Mouse (Mus musculus) Patski (cell line): Measurements from ENCODE around the gene Fam129c. TPM values are rescaled to one million over a fixed set of nuclear protein-coding genes. Genes with fewer than 3 reads are reported as not detected.

Experiments used
- ATAC-seq: fragments of 100-300 bp; one replicate; pipeline ENCODE4 v1.8.0; 2021
- CTCF ChIA-PET: fragments of 350-600 bp; sonication (Branson Sonifier 250); formaldehyde crosslinking; loops from one replicate; lab custom pipeline; 2022; ENCODE audit warnings: inconsistent platforms; lab: Charles Lee
- POLR2A ChIA-PET: fragments of 350-600 bp; sonication (Branson Sonifier 250); formaldehyde crosslinking; loops from one replicate; lab custom pipeline; 2022; ENCODE audit warnings: antibody characterized with exemption, inconsistent platforms; lab: Charles Lee
- DNase-seq: peaks from one replicate; pipeline ENCODE4 v3.0.0-alpha.2; 2011; ENCODE audit warnings: low read depth, low spot score
- H3K27me3 ChIP-seq: fragments of 371-371 bp; one replicate; pipeline ENCODE4 v1.5.1; 2021
- CTCF ChIP-seq: fragments of 100-300 bp; IDR thresholded peaks from one replicate; pipeline ENCODE4 v1.5.1; 2021
- in situ Hi-C: fragments of 300-500 bp; cut with MboI; formaldehyde crosslinking; loops from 3 replicates; pipeline ENCODE4 v1.11.1; 2018; ENCODE audit warnings: low pct_unique_long_range_greater_than_20kb, mixed read lengths
- polyA plus RNA-seq: library from polyadenylated mRNA; unstranded; gene quantifications from one replicate; pipeline ENCODE4 v1.2.3, GENCODE M21; 2021

The Fam129c gene
- polyA plus RNA-seq, 1 experiment from 2014 or later, result 10.8 TPM

- no peak for TF ChIP-seq CTCF
- CTCF ChIA-PET, result interaction anchor here (1.7 kb wide), 2 partner anchors 9 to 89 kb away, joined by 3 to 6 read pairs; no protein-coding TSS in a partner anchor
Measured at GRCm38 (mm10) chr8:71572077-71572476, 25.4 kb upstream of the Fam129c start.

GRCm38 (mm10) chr8:71572847-71573633 lies 24.4 kb upstream of the Fam129c start:
- no peak for TF ChIP-seq CTCF
- CTCF ChIA-PET, result interaction anchor here (0.7 to 1.7 kb wide), 4 partner anchors 10 to 88 kb away, joined by 3 to 6 read pairs (median 3); no protein-coding TSS in a partner anchor
- in situ Hi-C loops, result no loop called here
- DNase-seq (no peak), ATAC-seq (no peak)
- no peaks in the 10 kb centered on the region for H3K27me3 ChIP-seq
- POLR2A ChIA-PET, result interaction anchor here (1.1 kb wide), 1 partner anchor 18 kb away, joined by 3 read pairs; no protein-coding TSS in a partner anchor

More at GRCm38 (mm10) chr8:71572077-71572476, 25.4 kb upstream of the Fam129c start:
- DNase-seq (no peak), ATAC-seq (no peak)
- in situ Hi-C loops, result no loop called here
- H3K27me3 ChIP-seq, result no peaks in the 10 kb centered on the region
- POLR2A ChIA-PET, result no interaction called here

GRCm38 (mm10) chr8:71574426-71574825 lies 23.0 kb upstream of the Fam129c start:
- ATAC-seq (no peak), DNase-seq (no peak)
- no peaks in the 10 kb centered on the region for H3K27me3 ChIP-seq
- in situ Hi-C loops, result no loop called here
- POLR2A ChIA-PET, result no interaction called here
- CTCF ChIA-PET, result no interaction called here
- TF ChIP-seq CTCF, result no peak

- DNase-seq (no peak), ATAC-seq (no peak)
- CTCF ChIA-PET, result no interaction called here
- H3K27me3 ChIP-seq, result no peaks in the 10 kb centered on the region
- POLR2A ChIA-PET, result no interaction called here
- TF ChIP-seq CTCF, result no peak
- in situ Hi-C loops, result no loop called here
Measured at GRCm38 (mm10) chr8:71575020-71575419, 22.4 kb upstream of the Fam129c start.

GRCm38 (mm10) chr8:71577856-71578387 lies 19.5 kb upstream of the Fam129c start:
- ChIA-PET POLR2A (interaction anchor here (1.0 to 2.8 kb wide), 2 partner anchors 9 to 15 kb away, joined by 3 to 11 read pairs; partner anchors contain the start of gene Slc27a1), CTCF (interaction anchor here (2.3 to 3.5 kb wide), 2 partner anchors 9 to 16 kb away, joined by 8 to 15 read pairs; no protein-coding TSS in a partner anchor)
- TF ChIP-seq CTCF, result no peak
- ATAC-seq, result no peak
- H3K27me3 ChIP-seq, result no peaks in the 10 kb centered on the region
- in situ Hi-C loops, result no loop called here
- DNase-seq, result no peak

- no peaks in the 10 kb centered on the region for H3K27me3 ChIP-seq
- ChIA-PET CTCF (interaction anchor here (1.5 to 3.5 kb wide), 4 partner anchors 8 to 19 kb away, joined by 3 to 15 read pairs (median 6); no protein-coding TSS in a partner anchor), POLR2A (interaction anchor here (2.8 kb wide), 1 partner anchor 10 kb away, joined by 11 read pairs; the partner anchor contains the start of gene Slc27a1)
- DNase-seq (no peak), ATAC-seq (no peak)
- in situ Hi-C loops, result no loop called here
- no peak for TF ChIP-seq CTCF
Measured at GRCm38 (mm10) chr8:71579009-71579408, 18.4 kb upstream of the Fam129c start.

GRCm38 (mm10) chr8:71579476-71579875 lies 18.0 kb upstream of the Fam129c start:
- CTCF ChIA-PET, result interaction anchor here (1.2 to 3.5 kb wide), 4 partner anchors 9 to 19 kb away, joined by 3 to 15 read pairs (median 4); no protein-coding TSS in a partner anchor

GRCm38 (mm10) chr8:71580201-71580600 lies 17.2 kb upstream of the Fam129c start:
- ChIA-PET CTCF (interaction anchor here (1.0 to 1.6 kb wide), 3 partner anchors 9 to 18 kb away, joined by 3 read pairs; no protein-coding TSS in a partner anchor), POLR2A (interaction anchor here (0.9 to 1.1 kb wide), 2 partner anchors 8 to 11 kb away, joined by 3 to 5 read pairs; no protein-coding TSS in a partner anchor)
- H3K27me3 ChIP-seq, result no peaks in the 10 kb centered on the region
- ATAC-seq, result peak; percentile 49
- TF ChIP-seq CTCF, result no peak
- in situ Hi-C loops, result no loop called here
- no peak for DNase-seq

More at GRCm38 (mm10) chr8:71579476-71579875, 18.0 kb upstream of the Fam129c start:
- no peak for ATAC-seq
- in situ Hi-C loops, result no loop called here
- no peak for DNase-seq
- no peaks in the 10 kb centered on the region for H3K27me3 ChIP-seq
- TF ChIP-seq CTCF, result no peak
- POLR2A ChIA-PET, result interaction anchor here (1.1 to 2.8 kb wide), 2 partner anchors 9 to 10 kb away, joined by 5 to 11 read pairs; partner anchors contain the start of gene Slc27a1

GRCm38 (mm10) chr8:71586891-71587290 lies 10.6 kb upstream of the Fam129c start:
- no peak for DNase-seq
- in situ Hi-C loops, result no loop called here
- CTCF ChIA-PET, result interaction anchor here (0.8 to 7.9 kb wide), 4 partner anchors 9 to 74 kb away, joined by 3 to 49 read pairs (median 6); partner anchors contain the start of genes Slc27a1 and Tmem221

GRCm38 (mm10) chr8:71588762-71589161 lies 8.7 kb upstream of the Fam129c start:
- ATAC-seq (no peak), DNase-seq (no peak)
- no peak for TF ChIP-seq CTCF
- ChIA-PET POLR2A (interaction anchor here (1.0 kb wide), 1 partner anchor 9 kb away, joined by 5 read pairs; no protein-coding TSS in a partner anchor), CTCF (interaction anchor here (0.9 to 7.9 kb wide), 3 partner anchors 18 to 72 kb away, joined by 3 to 49 read pairs (median 3); partner anchors contain the start of gene Tmem221)
- in situ Hi-C loops, result no loop called here
- no peaks in the 10 kb centered on the region for H3K27me3 ChIP-seq

More at GRCm38 (mm10) chr8:71586891-71587290, 10.6 kb upstream of the Fam129c start:
- ATAC-seq, result no peak
- POLR2A ChIA-PET, result no interaction called here
- no peak for TF ChIP-seq CTCF
- no peaks in the 10 kb centered on the region for H3K27me3 ChIP-seq
